Mouse (Mus musculus) cortical plate, adult 2 months (tissue): ENCODE data around the gene Rgs17. TPM values are rescaled to one million over a fixed set of nuclear protein-coding genes. Genes with fewer than 3 reads are reported as not detected.
"Not testable (repeated sequence)": the region's sequence is repeated elsewhere in the genome, so short reads cannot be mapped to it uniquely, and the experiment has no call there.

Experiments
- H3K27ac ChIP-seq: fragments of 200-500 bp; 2 replicates; pipeline ENCODE4 v1.5.1; 2012; ENCODE audit warnings: low read length, control low read depth, inconsistent platforms; ENCODE audit not compliant: insufficient read depth
- H3K4me1 ChIP-seq: fragments of 200-500 bp; 2 replicates; pipeline ENCODE4 v1.6.1; 2011; ENCODE audit warnings: low read length; ENCODE audit not compliant: control insufficient read depth, insufficient read depth
- H3K4me3 ChIP-seq: fragments of 200-500 bp; 2 replicates; pipeline ENCODE4 v1.5.1; 2011; ENCODE audit warnings: mild to moderate bottlenecking, low read length, control low read depth; ENCODE audit not compliant: insufficient read depth
- CTCF ChIP-seq: fragments of 200-500 bp; IDR thresholded peaks from 2 replicates; pipeline ENCODE4 v1.5.1; 2011; ENCODE audit warnings: mild to moderate bottlenecking, control low read depth, low read length; ENCODE audit not compliant: insufficient read depth; ENCODE audit errors: extremely low read depth
- POLR2A ChIP-seq: fragments of 200-500 bp; IDR thresholded peaks from 2 replicates; pipeline ENCODE4 v1.6.1; 2011; ENCODE audit warnings: mild to moderate bottlenecking, low read length, control low read depth; ENCODE audit not compliant: insufficient read depth; ENCODE audit errors: extremely low read depth
- polyA plus RNA-seq: library from polyadenylated mRNA; depleted of rRNA; stranded (reverse); fragments of >200 nt; gene quantifications from 2 replicates; pipeline ENCODE4 v1.2.3, GENCODE M21; 2012; rRNA removed

Gene Rgs17
- polyA plus RNA-seq: 21.1 and 22.9 TPM in 2 replicates

GRCm38 (mm10) chr10:5922294-5922828, at the start of gene Rgs17:
Gene Rgs17 (minus strand): TSS chr10:5922400.
- TF ChIP-seq POLR2A: peak; percentile 69; the same call in 1 of the 2 replicates
- no peak for TF ChIP-seq CTCF
- Histone ChIP-seq H3K4me3 (peak within 1 kb of the TSS; percentile 52), H3K4me1 (no peaks in the 10 kb centered on the region; the same call in 1 of the 2 replicates), H3K27ac (peak within 1 kb of the TSS; percentile 35; the same call in 1 of the 2 replicates)

- Histone ChIP-seq H3K27ac (no peak overlapping the region), H3K4me3 (no peak overlapping the region), H3K4me1 (no peaks in the 10 kb centered on the region)
- no peak for TF ChIP-seq POLR2A
- TF ChIP-seq CTCF: no peak
These were observed 45.5 kb upstream of the Rgs17 start for GRCm38 (mm10) chr10:5967655-5968054.

GRCm38 (mm10) chr10:5953787-5954186, 31.6 kb upstream of the Rgs17 start:
- not testable (repeated sequence) for H3K27ac ChIP-seq, H3K4me1 ChIP-seq, H3K4me3 ChIP-seq

DNA sequence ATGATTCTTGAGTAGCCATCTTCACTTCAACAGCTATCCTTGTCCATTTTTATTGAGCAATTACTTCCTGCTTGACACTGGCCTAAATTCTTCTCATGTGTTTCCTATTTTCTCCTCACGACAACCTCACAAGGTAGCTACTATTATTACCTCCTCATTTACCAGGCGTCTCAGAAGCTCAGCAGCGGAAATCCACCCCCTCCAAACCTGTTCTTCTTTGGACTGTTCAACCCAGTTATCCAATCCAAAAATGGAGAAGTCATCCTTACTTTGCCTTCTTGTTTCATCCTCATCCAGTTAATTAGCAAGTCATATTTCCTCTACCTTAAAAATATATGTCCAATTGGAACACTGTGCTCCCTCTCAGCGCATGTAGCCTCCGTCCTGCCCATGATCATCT, 2.1 kb upstream of the Rgs17 start:
- TF ChIP-seq CTCF: no peak
- no peak for TF ChIP-seq POLR2A
- H3K4me3 ChIP-seq: no peak overlapping the region
- no peaks in the 10 kb centered on the region; the same call in 1 of the 2 replicates for H3K4me1 ChIP-seq
- H3K27ac ChIP-seq: no peak overlapping the region

GRCm38 (mm10) chr10:5923096-5923495, 896 bp upstream of the Rgs17 start:
- Histone ChIP-seq H3K4me3 (no peak overlapping the region; the same call in 1 of the 2 replicates), H3K27ac (no peak overlapping the region), H3K4me1 (no peaks in the 10 kb centered on the region; the same call in 1 of the 2 replicates)
- TF ChIP-seq CTCF: peak; percentile 44; the same call in 1 of the 2 replicates
- TF ChIP-seq POLR2A: no peak

GRCm38 (mm10) chr10:5921771-5922170, 429 bp downstream of the Rgs17 start:
- no peaks in the 10 kb centered on the region; the same call in 1 of the 2 replicates for H3K4me1 ChIP-seq
- 0 out of 2 replicates have a peak overlapping the region, but pooled peaks have one; percentile 35 for H3K27ac ChIP-seq
- H3K4me3 ChIP-seq: peak overlapping the region; percentile 52
- TF ChIP-seq CTCF (no peak), POLR2A (no peak)

DNA sequence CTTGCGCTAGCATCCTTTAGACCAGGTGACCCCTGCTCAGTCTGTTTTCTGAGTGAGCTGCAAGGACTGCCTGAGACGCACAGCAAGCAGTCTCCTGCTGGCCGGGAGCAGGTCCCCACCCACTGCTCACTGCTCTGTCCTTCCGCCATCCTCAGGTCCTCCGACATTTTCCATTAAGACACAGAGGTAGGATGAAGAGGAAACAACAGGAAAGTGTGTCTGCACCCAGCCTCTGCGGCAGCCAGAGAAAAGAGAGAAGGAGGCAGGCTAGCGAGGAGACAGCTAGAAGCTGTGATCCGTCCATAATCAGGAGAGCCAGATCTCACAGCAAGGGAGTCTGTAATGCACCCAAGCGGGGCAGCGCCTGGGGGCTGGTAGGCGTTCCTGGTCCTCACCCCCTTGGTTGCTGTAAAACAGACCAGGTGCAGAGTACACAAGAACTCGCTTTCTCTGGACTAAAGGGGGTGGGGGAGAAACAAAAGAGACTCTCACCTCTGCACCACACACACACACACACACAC, 1.1 kb downstream of the Rgs17 start:
- TF ChIP-seq POLR2A (0 out of 2 replicates have a peak, but pooled peaks have one; percentile 5), CTCF (no peak)
- no peaks in the 10 kb centered on the region; the same call in 1 of the 2 replicates for H3K4me1 ChIP-seq
- H3K4me3 ChIP-seq: peak overlapping the region; percentile 52
- no peak overlapping the region for H3K27ac ChIP-seq

- H3K27ac ChIP-seq: no peak overlapping the region
- peaks cover 3% of the 10 kb centered on the region; the same call in 1 of the 2 replicates for H3K4me1 ChIP-seq
- no peak overlapping the region for H3K4me3 ChIP-seq
- TF ChIP-seq CTCF (0 out of 2 replicates have a peak, but pooled peaks have one; percentile 1), POLR2A (no peak)
These were observed 17.8 kb downstream of the Rgs17 start for GRCm38 (mm10) chr10:5904399-5904798.

GRCm38 (mm10) chr10:5901777-5902176, 20.4 kb downstream of the Rgs17 start:
- TF ChIP-seq CTCF (no peak), POLR2A (no peak)
- peaks cover 2% of the 10 kb centered on the region; the same call in 1 of the 2 replicates for H3K4me1 ChIP-seq
- no peak overlapping the region for H3K27ac ChIP-seq
- H3K4me3 ChIP-seq: no peak overlapping the region

DNA sequence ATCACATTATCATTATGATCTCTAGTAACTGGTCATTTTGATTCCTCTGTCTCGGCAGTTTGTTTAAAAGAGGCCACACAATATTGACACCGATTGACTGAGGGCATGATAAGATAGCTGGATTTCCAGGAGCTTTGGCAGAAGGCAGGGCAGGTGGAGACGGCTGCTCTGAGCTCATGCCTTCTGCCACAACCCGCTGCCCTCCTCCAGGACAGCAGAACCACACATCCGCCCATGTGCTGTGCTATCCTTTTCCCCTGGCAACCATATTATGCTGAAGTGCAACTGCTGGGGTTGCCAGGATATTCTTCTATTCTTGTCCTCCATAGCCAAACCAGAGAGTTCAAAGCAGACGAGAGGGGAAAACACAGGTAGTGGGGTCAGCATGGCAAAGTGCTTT, 21.5 kb downstream of the Rgs17 start:
- Histone ChIP-seq H3K4me1 (peaks cover 2% of the 10 kb centered on the region; the same call in 1 of the 2 replicates), H3K27ac (no peak overlapping the region), H3K4me3 (no peak overlapping the region)
- TF ChIP-seq POLR2A (no peak), CTCF (no peak)
